Mouse (Mus musculus) forebrain, embryonic 10.5 days (tissue): ENCODE measurements around the gene 1700034I23Rik. TPM values are rescaled to one million over a fixed set of nuclear protein-coding genes. Genes with fewer than 3 reads are reported as not detected.

Experiments
- polyA plus RNA-seq: library from polyadenylated mRNA; unstranded; fragments of >200 nt; fragmentation: Nextera tagmentation; extraction: Ambion mirVana; gene quantifications from 2 replicates; pipeline ENCODE4 v1.2.1, GENCODE M21; 2016

Gene 1700034I23Rik
- polyA plus RNA-seq, 1 experiment from 2014 or later = 0.09 TPM

Other genes with a start within 250 kb of the 1700034I23Rik start
- 0.10 TPM in 1 of 2 replicates, not detected in the other for gene Slc25a31, start 193.7 kb downstream of the 1700034I23Rik start, polyA plus RNA-seq
- gene Hspa4l, start 158.0 kb downstream of the 1700034I23Rik start, polyA plus RNA-seq = 49.6 and 58.9 TPM in 2 replicates
- gene Plk4, start 102.5 kb downstream of the 1700034I23Rik start, polyA plus RNA-seq = 89.3 and 90.2 TPM in 2 replicates
- 6.0 and 6.1 TPM in 2 replicates for gene Mfsd8, start 55.7 kb downstream of the 1700034I23Rik start, polyA plus RNA-seq
- 4.5 and 6.0 TPM in 2 replicates for gene Abhd18, start 55.6 kb downstream of the 1700034I23Rik start, polyA plus RNA-seq
- gene Larp1b, start 47.3 kb upstream of the 1700034I23Rik start, polyA plus RNA-seq = 1.5 and 2.0 TPM in 2 replicates
- gene Pgrmc2, start 180.5 kb upstream of the 1700034I23Rik start, polyA plus RNA-seq = 30.2 and 30.5 TPM in 2 replicates